Mouse (Mus musculus) heart, postnatal 0 days (tissue): ENCODE measurements at regions not wholly inside any gene's neighbourhood (a gene's known extent, or its start where the extent isn't known, plus 50 kb on each side); places are given as distances from the start of the nearest gene placed in this dataset.

ENCODE experiments used
- CTCF ChIP-seq: IDR thresholded peaks from 2 replicates; pipeline ENCODE4 v1.5.1; 2016; ENCODE audit warnings: antibody characterized with exemption, control low read depth, low read depth
- EP300 ChIP-seq: IDR thresholded peaks from 2 replicates; pipeline ENCODE4 v1.6.1; 2016; ENCODE audit warnings: antibody characterized with exemption, low read depth

DNA sequence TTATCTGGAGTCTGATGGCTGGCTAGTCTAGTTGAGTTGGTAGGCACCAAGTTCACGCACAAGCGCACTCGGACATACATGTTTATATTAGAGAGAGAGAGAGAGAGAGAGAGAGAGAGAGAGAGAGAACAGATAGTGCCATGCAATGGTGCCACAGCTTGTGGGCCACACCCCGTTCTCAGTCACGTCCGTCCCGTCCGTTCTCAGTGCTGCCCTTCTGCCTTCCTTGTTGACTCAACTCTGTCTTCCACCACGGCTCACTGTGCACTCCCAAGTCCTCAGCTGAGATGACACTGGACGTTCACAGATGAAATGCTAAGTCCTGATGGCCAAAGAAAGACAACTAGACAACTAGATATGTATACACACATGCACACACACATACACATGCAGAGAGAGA, 92.2 kb downstream of the Gm11011 start:
- no peak for TF ChIP-seq CTCF
- TF ChIP-seq EP300: no peak
